Mouse (Mus musculus) lung, postnatal 0 days (tissue): ENCODE measurements at regions not wholly inside any gene's neighbourhood (a gene's known extent, or its start where the extent isn't known, plus 50 kb on each side); places are given as distances from the start of the nearest gene placed in this dataset.

Experiments used
- CTCF ChIP-seq: IDR thresholded peaks from 2 replicates; pipeline ENCODE4 v1.5.1; 2016; ENCODE audit warnings: antibody characterized with exemption, mild to moderate bottlenecking
- EP300 ChIP-seq: IDR thresholded peaks from 2 replicates; pipeline ENCODE4 v1.6.1; 2016; ENCODE audit warnings: antibody characterized with exemption, mild to moderate bottlenecking, control low read depth

DNA sequence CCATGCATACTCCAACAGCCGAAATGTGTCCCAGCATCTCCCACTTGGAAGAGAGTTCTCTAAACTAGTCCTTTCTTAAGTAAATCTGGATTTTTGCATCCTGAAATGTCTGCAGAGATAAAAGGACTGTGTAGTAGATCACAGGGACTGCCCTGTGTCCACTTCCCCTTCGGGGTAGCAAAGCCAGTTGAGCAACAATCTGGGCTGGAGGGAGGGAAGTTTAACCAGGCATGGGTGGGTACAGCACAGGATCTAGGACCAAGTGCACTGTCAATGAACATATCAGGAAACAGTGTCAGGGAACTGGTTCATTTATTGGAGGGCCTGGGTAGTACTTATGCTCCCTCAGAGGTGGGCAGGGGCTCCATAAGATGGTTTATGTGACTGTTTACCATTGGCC, 434.5 kb upstream of the Kif2a start:
- TF ChIP-seq EP300: no peak
- TF ChIP-seq CTCF: no peak
